Mouse (Mus musculus) kidney, postnatal 10 days (tissue): ENCODE data around the gene Eno4.
"Not testable (repeated sequence)": the region's sequence is repeated elsewhere in the genome, so short reads cannot be mapped to it uniquely, and the experiment has no call there.

Experiments used
- DNase-seq: peaks from one replicate; pipeline ENCODE4 v3.0.0; 2021; ENCODE audit warnings: mixed read lengths

Gene Eno4

DNA sequence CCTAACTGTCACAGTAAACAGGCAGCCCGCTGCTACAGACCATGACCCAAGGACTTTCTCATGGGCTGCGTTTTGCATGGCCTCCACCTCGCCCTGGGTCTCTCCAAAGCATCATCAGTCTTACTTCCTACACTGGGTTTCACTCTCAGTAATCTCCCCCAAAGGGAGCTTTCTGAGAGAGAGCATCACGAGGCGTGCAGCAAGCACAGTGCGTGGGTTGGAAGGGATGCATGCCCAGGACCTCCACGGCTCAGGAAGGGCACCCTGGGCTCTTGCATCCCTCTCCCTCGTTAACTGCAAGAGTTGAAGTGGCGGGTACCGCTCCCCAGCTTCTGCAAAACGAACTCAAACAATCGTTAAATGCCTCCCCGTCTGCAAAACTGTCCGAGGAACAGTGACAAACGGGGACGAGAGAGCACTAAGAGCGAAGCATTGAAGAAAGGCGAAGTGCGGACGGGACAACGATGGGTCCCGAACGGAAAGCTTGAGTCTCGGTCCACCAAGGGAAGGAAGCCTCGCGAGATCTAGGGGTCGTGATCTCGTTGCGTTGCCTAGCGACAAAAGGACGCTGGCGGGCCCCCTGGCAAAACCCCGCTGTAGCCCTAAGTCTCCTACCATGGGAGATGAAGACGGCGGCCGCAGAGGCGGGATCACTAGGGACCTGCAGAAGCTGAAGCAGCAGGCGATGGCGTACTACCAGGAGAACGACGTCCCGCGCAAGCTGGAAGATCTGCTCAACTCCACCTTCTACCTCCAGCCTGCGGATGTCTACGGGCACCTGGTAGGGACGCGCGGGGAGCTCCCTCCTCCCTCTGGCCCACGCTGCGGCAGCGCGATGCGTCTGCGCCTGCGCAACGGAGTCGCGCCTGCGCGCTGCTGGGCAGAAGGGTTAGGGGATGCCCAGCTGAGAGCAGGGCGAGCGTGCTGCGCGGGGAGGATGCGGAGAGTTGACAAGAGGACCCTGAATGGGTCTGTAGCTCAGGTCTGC, at the start of gene Eno4, which contains the start of gene Hspa12a:
Gene Eno4 (plus strand): TSS at position 585 of the 988 bp plus-strand sequence.
Gene Hspa12a (minus strand): TSS at position 814 of the 988 bp plus-strand sequence.
- peak; percentile 97 for DNase-seq

- DNase-seq = no peak
Observed at GRCm38 (mm10) chr19:58896216-58896615, 47.0 kb upstream of the Eno4 start.

DNA sequence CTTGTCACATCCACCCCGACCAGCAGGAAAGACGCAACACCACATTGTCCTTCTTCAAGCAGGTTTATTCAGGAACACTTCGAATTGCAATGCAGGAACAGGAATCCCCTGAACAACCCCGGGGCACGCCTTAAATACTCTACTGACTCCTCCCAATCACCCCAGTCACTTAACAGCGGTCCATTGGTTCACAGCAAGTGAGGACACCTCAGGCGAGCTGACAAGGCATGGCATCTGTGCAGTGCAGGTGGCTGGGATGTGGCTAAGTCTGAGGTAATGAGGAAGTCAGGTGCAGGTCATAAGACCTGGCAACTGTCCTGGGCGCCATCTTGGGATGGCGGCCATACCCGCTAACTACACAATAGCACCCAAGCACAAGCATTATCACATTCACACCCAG, 42.8 kb upstream of the Eno4 start:
- not testable (repeated sequence) for DNase-seq

DNA sequence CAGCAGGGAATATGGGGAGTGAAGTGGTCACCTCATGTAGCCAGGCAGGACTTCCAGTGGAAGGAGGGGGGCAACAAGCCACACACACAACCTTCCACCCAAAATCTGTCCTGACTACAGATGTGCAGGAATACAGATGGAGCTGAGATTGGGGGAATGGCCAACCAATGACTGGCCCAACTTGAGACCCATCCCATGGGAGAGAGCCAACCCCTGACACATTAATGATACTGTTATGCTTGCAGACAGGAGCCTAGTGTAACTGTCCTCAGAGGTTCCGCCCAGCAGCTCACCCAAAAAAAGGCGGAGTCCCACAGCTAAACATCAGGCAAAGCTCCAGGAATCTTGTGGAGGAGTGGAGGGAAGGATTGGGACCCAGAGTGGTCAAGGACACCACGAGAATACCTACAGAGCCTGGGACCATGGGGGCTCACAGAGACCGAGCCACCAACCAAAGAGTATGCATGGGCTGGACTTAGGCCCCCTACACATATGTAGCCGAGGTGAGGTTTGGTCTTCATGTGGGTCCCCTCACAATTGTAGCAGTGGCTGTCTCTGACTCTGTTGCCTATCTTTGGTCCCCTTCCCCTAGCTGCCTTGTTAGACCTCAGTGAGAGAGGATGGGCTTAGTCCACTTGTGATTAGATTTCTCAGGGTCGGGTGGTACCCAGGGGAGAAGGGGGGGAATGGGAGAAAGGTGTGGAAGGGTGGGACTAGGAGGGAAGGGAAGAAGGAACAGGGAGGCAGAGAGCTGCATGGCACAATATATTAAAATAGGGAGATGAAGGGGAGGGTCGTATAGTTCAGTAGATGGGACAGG, 39.9 kb upstream of the Eno4 start:
- no peak for DNase-seq

- DNase-seq = peak; percentile 94
Observed at GRCm38 (mm10) chr19:58903899-58904327, 39.3 kb upstream of the Eno4 start.

DNA sequence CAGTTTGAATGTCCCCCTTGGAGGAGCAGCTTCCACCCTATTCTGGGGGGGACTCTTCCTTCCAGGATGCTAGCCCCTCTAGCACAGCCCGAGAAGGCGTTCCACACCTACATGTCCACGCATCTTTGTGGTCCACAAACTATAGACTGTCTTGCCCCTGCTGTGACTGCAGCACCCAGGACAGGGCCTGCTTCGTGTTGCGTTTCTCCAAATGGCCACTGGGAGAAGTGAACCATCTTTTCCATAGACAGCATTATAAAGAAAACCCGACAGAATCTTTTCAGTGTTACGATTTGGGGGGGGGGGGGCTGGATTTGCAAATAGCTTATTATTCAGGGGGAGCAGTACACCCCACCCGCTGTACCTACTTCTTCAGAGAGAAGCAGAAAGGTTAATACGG, 36.5 kb upstream of the Eno4 start:
- no peak for DNase-seq

DNA sequence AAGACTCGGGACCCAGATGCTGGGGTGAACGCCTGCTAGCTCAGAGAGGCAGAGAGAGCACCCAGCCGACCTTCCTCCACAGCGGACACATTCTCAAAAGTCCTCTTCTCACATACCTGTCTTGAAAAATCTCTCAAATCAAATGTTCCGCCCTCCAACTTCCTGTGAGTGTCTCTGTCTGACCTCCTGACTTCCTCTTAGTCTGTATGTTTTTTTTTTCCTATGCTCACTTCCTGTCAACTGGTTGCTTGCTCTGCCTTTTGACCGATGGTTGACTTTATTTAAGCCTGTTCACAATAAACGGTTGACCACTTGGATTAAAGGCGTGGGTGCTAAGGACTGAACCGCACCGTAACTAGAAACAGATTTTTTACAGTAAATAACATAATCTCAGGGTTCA, 35.2 kb upstream of the Eno4 start:
- no peak for DNase-seq

- DNase-seq = peak; percentile 32
Observed at GRCm38 (mm10) chr19:58910941-58911368, 32.3 kb upstream of the Eno4 start.

- DNase-seq = peak; percentile 89
Observed at GRCm38 (mm10) chr19:58911386-58911785, 31.8 kb upstream of the Eno4 start.

DNA sequence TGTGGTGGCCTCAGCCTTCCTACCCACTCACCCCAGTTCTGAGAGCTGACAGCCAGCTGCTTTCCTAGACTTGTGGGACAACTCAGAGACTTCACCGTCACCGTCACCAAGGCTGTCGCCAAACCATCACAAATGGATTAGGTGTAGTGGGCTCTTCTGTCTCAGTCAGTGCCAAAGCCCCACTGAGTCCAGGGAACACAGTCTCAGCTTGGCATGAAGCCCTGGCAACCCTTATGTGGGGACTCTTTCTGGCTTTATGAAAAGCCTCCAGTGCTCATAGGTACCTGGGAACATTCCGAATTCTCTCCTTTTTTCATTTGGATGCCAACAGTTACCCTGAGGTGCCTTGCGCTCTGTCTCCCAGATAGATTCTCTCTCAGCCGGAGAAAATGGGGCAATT, 29.9 kb upstream of the Eno4 start:
- no peak for DNase-seq

DNA sequence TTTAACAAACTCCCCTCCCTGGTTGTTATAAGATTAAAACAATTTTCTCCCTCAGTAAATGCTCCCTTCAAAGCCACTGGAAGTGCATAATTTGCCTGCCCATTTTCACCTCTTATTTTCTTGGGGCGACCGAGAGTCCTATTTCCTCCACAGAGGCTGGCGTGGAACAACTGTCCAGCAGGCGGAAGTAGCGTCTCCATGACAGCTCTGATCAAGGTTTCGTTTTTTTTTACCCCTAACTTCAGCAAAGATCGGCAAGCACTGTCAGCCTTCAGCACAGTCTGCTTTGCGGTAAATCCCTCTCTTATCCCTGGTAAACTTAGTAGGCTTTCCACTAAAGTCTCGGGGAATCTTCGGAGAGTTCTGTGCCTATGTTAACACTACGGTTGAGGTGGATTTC, 24.6 kb upstream of the Eno4 start:
- DNase-seq = peak; percentile 41

GRCm38 (mm10) chr19:58919148-58919547, 24.1 kb upstream of the Eno4 start:
- no peak for DNase-seq

DNA sequence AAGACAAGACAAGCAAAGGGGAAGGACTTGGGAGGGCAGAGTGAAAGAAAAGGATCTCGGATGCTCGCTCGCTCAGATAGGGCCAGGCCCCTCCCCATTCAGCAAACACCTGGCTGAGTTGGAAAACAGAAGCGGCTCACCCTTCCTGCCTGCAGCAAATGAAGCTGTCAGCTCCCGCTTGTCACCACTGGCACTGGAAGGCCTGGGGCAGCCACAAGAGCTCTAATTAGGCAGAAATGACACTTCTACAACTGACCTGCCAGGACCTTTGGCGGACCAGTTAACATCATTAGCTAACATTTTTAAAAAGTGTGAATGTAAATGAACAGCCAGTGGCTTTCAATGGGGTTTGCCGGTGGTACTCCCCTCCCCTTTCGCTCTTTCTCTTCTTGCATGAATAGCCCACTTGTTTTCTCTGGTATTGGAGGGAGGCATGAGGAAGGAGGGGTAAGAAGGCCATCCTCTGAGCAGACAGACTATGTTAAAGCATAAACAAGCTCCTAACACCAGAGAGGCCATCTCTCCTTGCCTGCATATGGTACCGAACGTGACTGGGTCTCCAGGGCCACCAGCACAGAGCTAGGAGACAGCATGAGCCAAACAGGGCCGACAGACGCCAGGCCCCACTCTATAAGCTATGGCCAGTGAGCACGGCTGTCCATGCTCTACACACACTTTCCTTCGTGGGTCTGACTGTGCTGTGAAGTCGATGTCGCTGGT, 12.0 kb upstream of the Eno4 start:
- no peak for DNase-seq

- no peak for DNase-seq
Observed at GRCm38 (mm10) chr19:58933062-58933461, 10.2 kb upstream of the Eno4 start.

GRCm38 (mm10) chr19:58945959-58946358, 2.7 kb downstream of the Eno4 start:
- no peak for DNase-seq

- DNase-seq = no peak
Observed at GRCm38 (mm10) chr19:58951521-58951920, 8.3 kb downstream of the Eno4 start.

- no peak for DNase-seq
Observed at GRCm38 (mm10) chr19:58952236-58952635, 9.0 kb downstream of the Eno4 start.

DNA sequence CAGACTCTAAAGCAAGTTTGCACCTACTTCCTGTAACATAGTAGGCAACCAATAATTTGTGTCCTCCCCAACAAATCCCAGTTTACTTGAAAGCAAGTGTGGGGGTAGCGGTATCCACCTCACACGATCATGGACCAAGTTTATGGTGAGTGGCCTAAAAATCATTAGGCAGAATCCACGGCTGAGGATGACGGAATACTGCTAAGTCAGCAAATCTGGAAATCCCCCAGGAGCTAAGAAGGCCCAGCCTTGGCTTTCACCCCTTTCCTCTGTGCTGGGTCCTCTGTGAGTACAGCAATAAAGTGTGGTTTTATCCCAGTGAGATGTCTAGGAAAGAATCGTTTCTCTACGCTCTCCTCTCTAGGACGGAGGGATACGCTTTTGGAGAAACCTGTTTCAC, 11.6 kb downstream of the Eno4 start:
- DNase-seq = no peak

DNA sequence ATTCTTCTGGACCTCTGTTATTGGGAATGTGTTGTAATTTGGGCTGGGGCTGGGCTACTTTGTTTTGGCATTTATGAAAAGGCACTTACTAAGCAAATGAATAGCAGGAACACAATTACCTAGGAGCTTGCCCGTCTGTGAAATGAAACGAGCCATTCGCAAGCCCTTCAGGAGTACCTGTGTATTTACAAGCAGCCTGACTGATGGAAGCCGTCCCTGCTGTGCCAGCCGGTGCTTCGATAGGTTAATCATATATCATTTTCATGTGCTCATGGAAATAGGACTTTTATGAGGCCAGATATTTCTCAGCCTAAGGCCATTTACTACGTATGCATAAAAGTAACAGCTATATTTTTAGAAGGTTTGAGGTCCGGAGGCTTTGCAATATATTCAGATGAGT, 19.8 kb downstream of the Eno4 start:
- no peak for DNase-seq

- DNase-seq = no peak
Observed at GRCm38 (mm10) chr19:58968731-58969506, 25.7 kb downstream of the Eno4 start.

GRCm38 (mm10) chr19:58970826-58971225, 27.6 kb downstream of the Eno4 start:
- no peak for DNase-seq

DNA sequence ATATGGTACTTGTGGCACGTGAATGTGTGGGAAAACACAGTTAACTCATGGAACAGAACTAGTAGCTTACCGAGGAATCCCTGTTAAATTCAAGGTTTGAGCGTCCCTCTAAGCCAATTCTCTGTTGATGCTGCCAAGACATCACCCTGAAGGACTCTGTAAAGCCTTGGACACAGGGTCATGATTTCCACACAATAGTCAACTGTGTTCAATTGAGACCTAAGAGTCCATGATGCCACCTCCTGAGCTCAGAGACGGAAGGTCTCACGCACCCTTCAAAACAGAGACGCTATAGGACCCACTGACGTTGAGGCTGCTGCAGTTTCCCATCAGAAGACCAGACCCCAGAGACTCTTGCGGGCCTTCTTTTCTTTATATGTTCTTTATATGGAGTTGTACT, 30.9 kb downstream of the Eno4 start:
- no peak for DNase-seq
